Mouse (Mus musculus) spleen, adult 10 weeks (tissue): ENCODE data around the gene Etd. TPM values are rescaled to one million over a fixed set of nuclear protein-coding genes. Genes with fewer than 3 reads are reported as not detected.

Experiments
- polyA plus RNA-seq: library from polyadenylated mRNA; stranded (reverse); fragments of 350-450 nt; fragmentation: Illumina TruSeq; extraction: RNeasy Lipid Tissue Mini Kit (QIAGEN cat#74804); gene quantifications from one replicate; pipeline ENCODE4 v1.2.3, GENCODE M21; 2015; ENCODE audit warnings: low replicate concordance; ENCODE audit not compliant: insufficient read depth

The Etd gene
- polyA plus RNA-seq, result not detected

GRCm38 (mm10) chrX:53434618-53435017, at the start of gene Etd:
Gene Etd (plus strand): TSS chrX:53434918.

Other genes with a start within 250 kb of the Etd start
- not detected for gene Plac1, start 194.8 kb upstream of the Etd start, polyA plus RNA-seq
- 18.6 TPM for gene Fam122b, start 165.1 kb upstream of the Etd start, polyA plus RNA-seq
- not detected for gene Fam122c, start 161.5 kb upstream of the Etd start, polyA plus RNA-seq
- 23.7 TPM for gene Mospd1, start 64.4 kb upstream of the Etd start, polyA plus RNA-seq
- 17.4 TPM for gene Rtl8c, start 173.1 kb downstream of the Etd start, polyA plus RNA-seq
- not detected for gene Gm14597, start 174.1 kb downstream of the Etd start, polyA plus RNA-seq
- 10.6 TPM for gene Rtl8a, start 208.8 kb downstream of the Etd start, polyA plus RNA-seq
- 7.4 TPM for gene Rtl8b, start 235.5 kb downstream of the Etd start, polyA plus RNA-seq